Mouse (Mus musculus) kidney, adult 8-10 months (tissue): ENCODE measurements at regions not wholly inside any gene's neighbourhood (a gene's known extent, or its start where the extent isn't known, plus 50 kb on each side); places are given as distances from the start of the nearest gene placed in this dataset.

Experiments
- DNase-seq, 2 experiments: peaks; one replicate each; pipeline ENCODE4 v3.0.0; 2022

- no peak for DNase-seq
Observed at GRCm38 (mm10) chr15:10767535-10767934, 53.1 kb upstream of the Rai14 start.

- DNase-seq = no peak
Observed at GRCm38 (mm10) chr15:10770410-10771310, 56.2 kb upstream of the Rai14 start.

GRCm38 (mm10) chr15:10771311-10771690 is 56.9 kb upstream of the Rai14 start:
- peak; percentile 15 to 25 for DNase-seq

GRCm38 (mm10) chr15:10779941-10780620 is 65.7 kb upstream of the Rai14 start:
- peak; percentile 22 to 60 for DNase-seq

GRCm38 (mm10) chr15:10789371-10789770 is 74.9 kb upstream of the Rai14 start:
- no peak for DNase-seq

- DNase-seq = no peak
Observed at GRCm38 (mm10) chr15:10790862-10791497, 76.6 kb upstream of the Rai14 start.

- DNase-seq = no peak
Observed at GRCm38 (mm10) chr15:10791516-10792112, 77.2 kb upstream of the Rai14 start.

- DNase-seq = no peak
Observed at GRCm38 (mm10) chr15:10792156-10792555, 77.7 kb upstream of the Rai14 start.

- DNase-seq = no peak
Observed at GRCm38 (mm10) chr15:10795126-10795792, 80.8 kb upstream of the Rai14 start.

GRCm38 (mm10) chr15:10799656-10800055 is 85.2 kb upstream of the Rai14 start:
- no peak for DNase-seq

- DNase-seq = no peak
Observed at GRCm38 (mm10) chr15:10814195-10814594, 99.8 kb upstream of the Rai14 start.

GRCm38 (mm10) chr15:10814709-10815108 is 100.3 kb upstream of the Rai14 start:
- no peak for DNase-seq

- DNase-seq = no peak
Observed at GRCm38 (mm10) chr15:10816213-10816621, 101.8 kb upstream of the Rai14 start.

GRCm38 (mm10) chr15:10818216-10818615 is 103.8 kb upstream of the Rai14 start:
- DNase-seq = peak; percentile 72 to 82

- DNase-seq = no peak
Observed at GRCm38 (mm10) chr15:10818706-10819105, 104.3 kb upstream of the Rai14 start.

- DNase-seq = no peak
Observed at GRCm38 (mm10) chr15:10823933-10824332, 109.5 kb upstream of the Rai14 start.

- no peak for DNase-seq
Observed at GRCm38 (mm10) chr15:10829588-10829987, 115.2 kb upstream of the Rai14 start.

GRCm38 (mm10) chr15:10830478-10830877 is 116.1 kb upstream of the Rai14 start:
- no peak for DNase-seq

GRCm38 (mm10) chr15:10831106-10831505 is 116.7 kb upstream of the Rai14 start:
- no peak for DNase-seq

GRCm38 (mm10) chr15:10832331-10832730 is 117.9 kb upstream of the Rai14 start:
- peak; percentile 21 to 68 for DNase-seq

GRCm38 (mm10) chr15:10833866-10834571 is 118.1 kb upstream of the C1qtnf3 start:
- DNase-seq = peak; percentile 46 to 68
